Mouse (Mus musculus) lung, postnatal 36 days (tissue): Measurements from ENCODE around the gene Adora3.
"Not testable (repeated sequence)": the region's sequence is repeated elsewhere in the genome, so short reads cannot be mapped to it uniquely, and the experiment has no call there.

Experiments
- DNase-seq: peaks from one replicate; pipeline ENCODE4 v3.0.0; 2022; ENCODE audit warnings: mixed read lengths

The Adora3 gene

GRCm38 (mm10) chr3:105904721-105905120 is 34.1 kb downstream of the Adora3 start:
- no peak for DNase-seq

GRCm38 (mm10) chr3:105907956-105908655 is 37.4 kb downstream of the Adora3 start:
- no peak for DNase-seq

GRCm38 (mm10) chr3:105908976-105909375 is 38.3 kb downstream of the Adora3 start:
- DNase-seq = no peak

DNA sequence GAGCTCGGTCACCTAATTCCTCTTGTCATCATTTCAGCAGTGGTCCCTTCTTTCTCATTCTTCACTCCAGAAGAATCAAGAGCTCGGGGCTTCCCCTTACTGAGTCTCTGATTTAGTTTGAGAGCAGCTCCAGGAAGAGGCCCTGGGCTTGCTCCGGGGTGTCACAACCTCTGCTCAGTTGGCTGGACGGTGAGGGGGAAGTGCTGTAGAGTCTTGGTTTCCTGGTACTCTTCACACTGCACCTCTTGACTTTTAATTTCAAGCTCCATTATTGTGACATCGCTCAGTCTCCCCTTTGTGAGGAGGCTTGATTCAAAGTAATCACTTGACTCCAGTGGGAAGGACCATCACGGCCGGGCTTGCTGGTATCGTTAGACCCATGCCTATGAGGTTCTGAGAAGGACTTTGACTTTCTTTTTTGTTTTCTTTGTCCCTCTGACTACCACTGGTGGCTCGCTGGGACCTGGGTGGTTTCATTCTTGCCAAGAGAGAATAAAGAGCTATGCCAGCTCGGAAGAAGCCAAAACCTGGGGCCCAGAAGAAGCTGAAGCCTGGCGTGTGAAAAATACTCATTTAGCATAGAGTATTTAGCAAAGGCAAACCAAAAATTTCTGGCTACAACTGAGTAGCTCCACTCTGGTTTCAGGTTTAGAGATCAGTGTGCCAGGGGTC is 40.0 kb downstream of the Adora3 start:
- peak; percentile 73 for DNase-seq

DNA sequence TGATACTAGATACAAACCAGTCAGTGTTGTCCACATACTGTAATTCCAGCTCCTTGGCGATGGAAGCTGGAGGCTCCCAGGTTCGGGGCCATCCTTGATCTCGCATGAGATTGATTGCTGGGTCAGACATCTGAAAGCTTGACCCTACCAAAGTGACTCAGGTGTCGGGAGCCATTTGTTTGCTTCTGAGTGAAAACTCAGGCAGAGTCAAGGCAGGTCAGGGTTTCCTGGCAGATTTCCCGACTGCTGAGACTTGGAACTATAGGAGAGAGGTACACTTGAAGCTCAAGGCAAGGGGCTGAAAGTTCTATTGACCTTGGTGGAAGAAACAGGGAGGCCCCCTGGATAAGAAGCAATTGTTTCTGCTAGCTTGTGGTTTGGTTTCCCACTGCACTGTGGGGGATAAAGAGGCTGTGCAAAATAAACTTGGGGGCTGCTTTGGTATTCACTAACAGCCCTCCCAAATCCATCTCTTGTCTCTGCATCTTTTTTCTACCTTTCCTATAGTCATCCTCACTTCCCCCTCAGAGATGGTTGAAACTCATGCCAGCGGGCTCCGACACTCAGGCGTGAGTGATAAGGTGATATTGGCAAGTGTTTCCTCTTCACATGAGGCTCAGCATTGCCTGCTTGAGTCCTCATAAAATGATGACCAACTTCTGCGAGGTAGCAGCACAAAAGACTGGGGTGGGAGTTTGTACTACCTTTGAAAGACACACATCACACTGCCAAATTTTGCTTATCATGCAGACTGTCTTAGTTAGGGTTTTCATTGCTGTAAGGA is 41.6 kb downstream of the Adora3 start:
- no peak for DNase-seq

DNA sequence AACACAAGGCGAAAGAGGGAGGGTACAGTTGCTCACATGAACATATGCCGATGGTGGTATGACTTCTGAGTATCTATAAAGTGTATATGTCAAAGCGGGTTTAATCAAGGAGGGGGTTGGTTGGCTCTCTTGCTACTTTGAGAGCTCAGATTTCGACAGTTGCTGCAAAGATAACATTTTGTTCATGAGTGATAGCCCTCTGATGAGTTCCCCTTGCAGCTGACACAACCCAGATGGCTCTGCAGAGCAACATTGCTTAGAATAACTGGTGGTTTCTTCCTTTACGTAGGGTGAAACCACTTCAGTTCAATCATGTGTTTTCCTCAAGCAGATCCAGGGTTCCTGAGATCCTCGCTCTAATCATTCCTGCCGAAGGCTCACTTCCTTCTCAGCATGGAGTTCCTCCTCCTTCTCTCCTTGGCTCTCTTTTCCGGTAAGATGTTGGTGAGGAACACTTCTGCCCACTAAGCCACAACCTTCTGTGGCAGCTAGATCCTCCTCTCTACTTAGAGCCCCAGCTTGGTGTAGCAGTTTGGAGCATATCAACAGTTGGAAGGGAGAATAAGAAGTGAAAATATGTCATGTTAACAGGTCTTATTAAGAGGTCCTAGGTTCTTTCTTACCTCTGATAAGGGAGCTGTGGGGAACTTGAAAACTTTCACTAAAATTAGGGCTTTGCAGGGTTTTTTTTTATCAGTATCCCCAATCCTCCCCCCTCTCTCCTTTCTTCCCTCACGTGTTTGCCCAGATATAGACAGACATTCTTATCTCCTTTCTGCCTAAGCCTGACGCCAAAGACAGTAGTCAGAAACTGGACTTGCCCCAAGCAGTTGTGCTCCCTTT is 43.4 kb downstream of the Adora3 start:
- DNase-seq = no peak

DNA sequence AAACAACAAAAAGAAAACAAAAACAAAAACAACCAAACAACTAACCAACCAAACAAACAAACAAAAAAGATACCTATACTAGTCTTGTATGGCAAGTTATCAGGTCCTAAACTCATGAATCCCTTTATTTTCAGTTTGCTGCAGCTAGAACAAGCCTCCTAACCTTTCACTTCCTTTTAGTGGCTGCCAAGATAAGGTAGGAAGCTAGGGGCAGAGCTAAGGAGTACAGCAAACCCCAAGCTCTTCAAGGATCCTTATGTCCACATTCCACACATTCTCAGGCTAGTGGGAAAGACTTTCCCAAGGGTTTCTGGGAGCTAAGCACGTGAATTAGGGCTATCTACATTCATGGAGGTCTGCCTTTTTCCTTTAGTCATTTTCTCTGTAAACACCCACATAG is 44.6 kb downstream of the Adora3 start:
- DNase-seq = peak; percentile 72

GRCm38 (mm10) chr3:105916455-105916854 is 45.8 kb downstream of the Adora3 start:
- DNase-seq = not testable (repeated sequence)

DNA sequence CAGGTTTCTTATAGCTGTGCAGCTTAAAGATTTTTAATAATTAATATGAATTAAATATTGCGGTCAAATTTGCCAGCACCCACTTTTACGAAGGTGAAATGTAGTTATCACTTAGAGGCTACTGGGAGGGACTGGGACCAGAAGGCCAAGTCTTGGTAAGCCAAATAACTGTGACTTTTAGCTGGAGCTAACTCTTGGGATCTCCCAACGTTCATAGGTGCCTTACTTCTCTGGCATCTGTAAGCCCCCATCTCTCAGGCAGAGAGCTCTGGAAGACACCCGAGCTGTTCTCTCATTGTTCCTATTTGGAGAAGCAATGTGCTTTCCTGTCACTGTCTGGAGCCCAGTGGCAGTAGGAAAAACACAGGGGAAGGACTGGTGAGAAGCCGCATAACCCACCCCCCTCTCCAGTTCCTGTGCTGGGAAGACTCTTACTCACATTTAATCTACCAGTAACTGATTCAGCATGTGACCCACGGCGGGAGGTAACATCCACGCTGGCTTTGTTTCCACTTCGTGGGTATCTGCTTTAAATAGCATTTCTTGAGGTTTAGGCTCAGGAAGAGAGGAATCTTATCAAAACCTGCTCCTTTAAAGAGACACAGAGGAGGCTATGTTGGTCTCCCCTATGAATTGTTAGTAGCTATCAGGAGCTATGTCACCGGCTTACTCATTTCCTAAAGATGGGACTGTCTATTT is 47.1 kb downstream of the Adora3 start:
- no peak for DNase-seq

GRCm38 (mm10) chr3:105918355-105918745 is 47.7 kb downstream of the Adora3 start:
- DNase-seq = no peak

DNA sequence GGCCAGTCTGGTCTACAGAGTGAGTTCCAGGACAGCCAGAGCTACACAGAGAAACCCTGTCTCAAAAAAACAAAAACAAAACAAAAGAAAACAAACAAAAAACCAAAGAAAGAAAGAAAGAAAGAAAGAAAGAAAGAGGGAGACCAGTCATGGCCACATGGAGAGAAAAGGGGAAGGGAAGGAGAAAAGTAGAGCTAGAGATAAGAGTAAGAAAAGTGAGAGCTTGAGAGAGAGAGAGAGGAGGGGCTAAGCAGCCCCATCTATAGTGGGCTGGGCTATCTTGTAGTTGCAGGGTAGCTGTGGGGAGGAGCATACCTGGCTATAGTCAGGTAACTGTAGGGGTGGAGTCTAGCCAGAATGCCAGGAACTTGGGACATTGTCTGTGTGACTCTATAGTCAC is 50.1 kb downstream of the Adora3 start:
- DNase-seq = not testable (repeated sequence)

DNA sequence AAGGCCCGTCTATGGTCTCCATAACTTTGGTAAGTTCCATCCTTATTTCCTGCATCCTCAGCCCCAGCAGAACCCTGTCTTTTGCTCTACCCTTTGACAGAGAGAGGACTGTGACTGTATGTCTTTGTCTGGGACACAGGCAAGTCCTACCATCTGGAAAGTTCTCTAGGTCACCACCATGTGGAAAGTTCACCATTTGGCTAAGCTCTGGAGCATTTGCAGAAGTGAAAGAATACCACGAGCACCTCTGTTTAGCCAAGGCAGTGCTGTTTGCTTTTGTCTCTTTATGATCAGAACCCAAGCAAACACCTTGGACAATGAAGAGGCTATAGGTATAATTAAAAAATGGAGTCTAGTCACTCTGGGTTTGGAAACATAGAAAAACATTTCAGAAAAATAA is 51.3 kb downstream of the Adora3 start:
- no peak for DNase-seq

DNA sequence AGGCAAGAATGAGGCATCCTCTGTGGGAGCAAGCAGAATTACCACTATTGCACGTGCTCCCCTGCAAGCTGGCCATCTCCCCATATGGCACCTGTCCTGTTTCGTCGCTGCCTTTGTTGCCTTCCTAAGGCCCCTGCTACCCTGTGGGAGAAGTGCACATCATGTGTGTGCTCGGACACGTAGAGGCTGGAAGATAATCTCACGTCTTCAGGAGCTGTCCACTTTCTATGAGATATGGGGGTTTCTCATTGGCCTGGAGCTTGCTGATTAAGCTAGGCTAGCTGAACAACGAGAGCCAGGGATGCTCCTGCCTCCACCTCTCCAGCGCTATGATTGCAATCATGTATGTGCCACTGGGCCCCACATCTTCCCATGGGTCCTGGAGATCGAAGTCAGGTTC is 54.0 kb downstream of the Adora3 start:
- DNase-seq = no peak

DNA sequence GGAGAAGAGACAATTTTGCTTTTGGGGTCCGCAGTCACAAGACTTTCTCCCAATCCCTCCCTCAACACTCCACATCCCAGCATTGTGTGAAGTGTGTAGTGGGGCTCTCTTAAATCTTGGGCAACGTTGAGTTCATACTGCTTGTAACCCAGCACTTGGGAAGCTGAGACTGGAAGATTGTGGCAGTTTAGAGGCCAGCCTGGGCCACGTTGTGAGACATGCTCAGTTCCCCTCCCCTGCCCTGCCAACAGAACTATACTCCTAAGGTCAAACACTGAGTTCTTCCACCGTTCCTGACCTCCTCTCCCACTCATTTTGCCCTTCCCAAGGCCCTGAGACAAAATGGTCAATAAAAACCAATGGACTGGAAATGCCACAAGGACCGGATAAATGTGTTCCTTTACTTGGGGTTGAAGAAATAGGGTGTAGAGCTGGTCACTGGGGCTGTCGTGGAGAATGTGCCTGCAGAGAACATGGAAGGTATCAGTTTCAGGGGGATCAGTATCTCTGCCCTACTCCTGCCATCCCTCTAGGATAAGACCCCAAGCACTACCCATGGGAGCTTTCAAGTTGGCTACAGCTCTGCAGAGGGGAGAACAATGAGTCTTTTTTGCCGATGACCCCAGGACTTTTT is 57.0 kb downstream of the Adora3 start:
- no peak for DNase-seq

GRCm38 (mm10) chr3:105928195-105928569 is 57.5 kb downstream of the Adora3 start:
- no peak for DNase-seq

- DNase-seq = no peak
Observed at GRCm38 (mm10) chr3:105928781-105929180, 58.1 kb downstream of the Adora3 start.

DNA sequence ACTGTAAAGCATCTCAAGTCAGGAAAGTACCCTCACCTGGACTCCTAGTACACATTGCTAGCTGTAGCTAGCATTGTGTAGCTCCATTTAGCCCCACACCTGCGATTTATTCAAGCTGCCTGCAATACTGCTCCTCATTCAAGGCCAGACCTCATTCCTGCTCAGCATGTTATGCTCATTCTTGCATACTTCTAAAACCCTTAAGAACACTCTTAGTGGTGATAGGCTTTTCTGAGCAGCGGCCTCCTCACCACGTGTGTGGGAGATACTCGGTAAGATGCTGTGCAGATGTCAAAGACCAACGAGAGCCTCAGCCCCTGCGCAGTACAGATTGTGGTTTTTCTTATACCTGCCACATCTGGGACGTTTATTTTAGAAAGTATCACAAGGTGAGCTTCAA is 59.2 kb downstream of the Adora3 start:
- no peak for DNase-seq

GRCm38 (mm10) chr3:105931095-105931494 is 60.4 kb downstream of the Adora3 start:
- DNase-seq = no peak

GRCm38 (mm10) chr3:105932240-105933071 is 61.8 kb downstream of the Adora3 start, which contains the start of gene I830077J02Rik:
Gene I830077J02Rik (minus strand): TSS chr3:105932664.
- DNase-seq = peak; percentile 43

DNA sequence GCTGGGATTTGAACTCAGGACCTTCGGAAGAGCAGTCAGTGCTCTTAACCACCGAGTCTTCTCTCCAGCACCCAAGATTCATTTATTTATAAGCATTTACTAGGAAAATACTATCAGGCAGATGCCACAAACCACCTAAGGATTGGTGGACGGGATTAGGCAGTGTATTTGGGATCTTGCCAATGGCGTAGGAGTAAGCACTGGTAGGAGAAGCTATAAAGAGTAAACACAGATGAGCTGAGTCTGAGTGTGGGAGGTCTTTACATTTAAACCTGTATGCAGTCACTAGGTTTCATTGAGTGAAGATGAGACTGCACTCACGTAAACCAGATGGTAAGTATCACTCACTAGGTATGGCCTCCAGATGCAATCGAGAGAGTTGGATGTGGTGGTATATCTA is 63.3 kb downstream of the Adora3 start:
- DNase-seq = no peak

- peak; percentile 78 for DNase-seq
Observed at GRCm38 (mm10) chr3:105935033-105935432, 64.4 kb downstream of the Adora3 start.
